Mouse (Mus musculus) ES-E14 (cell line): ENCODE measurements around the gene Zfp280c.

Experiments
- CHD2 ChIP-seq: IDR thresholded peaks from 2 replicates; pipeline ENCODE4 v1.6.1; 2014; ENCODE audit warnings: mild to moderate bottlenecking, low read depth, low read length, inconsistent platforms
- HCFC1 ChIP-seq: IDR thresholded peaks from 2 replicates; pipeline ENCODE4 v1.6.1; 2012; ENCODE audit warnings: low read length, inconsistent platforms, borderline replicate concordance; ENCODE audit not compliant: insufficient read depth
- MAFK ChIP-seq: IDR thresholded peaks from 2 replicates; pipeline ENCODE4 v1.6.1; 2014; ENCODE audit warnings: mild to moderate bottlenecking, low read depth, low read length, inconsistent platforms; ENCODE audit not compliant: insufficient read depth
- ZC3H11A ChIP-seq: IDR thresholded peaks from 2 replicates; pipeline ENCODE4 v1.6.1; 2012; ENCODE audit warnings: low read depth, mild to moderate bottlenecking, inconsistent platforms, low read length, borderline replicate concordance
- ZNF384 ChIP-seq: IDR thresholded peaks from 2 replicates; pipeline ENCODE4 v1.6.1; 2012; ENCODE audit warnings: low read depth, low read length, inconsistent platforms

DNA sequence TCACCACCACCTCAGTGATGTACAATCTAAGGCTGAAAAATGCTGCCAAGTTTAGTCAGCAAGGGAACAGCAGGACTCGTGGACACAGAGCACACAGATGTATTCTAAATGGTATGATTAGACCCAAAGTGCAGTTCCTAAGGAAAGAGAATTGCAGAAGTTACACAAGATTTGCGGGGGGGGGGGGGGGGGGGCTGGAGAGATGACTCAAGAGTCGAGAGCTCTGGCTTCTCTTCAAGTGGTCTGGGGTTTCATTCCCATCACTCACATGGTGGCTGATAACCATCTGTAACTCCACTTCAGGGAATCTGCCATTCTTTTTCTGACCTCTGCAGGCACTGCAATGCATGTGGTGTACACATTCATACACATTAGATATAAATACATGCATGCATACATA, 67.9 kb downstream of the Zfp280c start:
- TF ChIP-seq HCFC1 (no peak), CHD2 (no peak), ZNF384 (no peak), ZC3H11A (no peak), MAFK (no peak)
